22 mouse cellular contexts compared by ENCODE assay signal in genomic region chr13:100543011-100543767, GRCm38 (mm10). TPM values are rescaled to one million over a fixed set of nuclear protein-coding genes. Genes with fewer than 3 reads are reported as not detected.
A peak's percentile ranks its signal among the peaks of the same experiment; 100 is the strongest.
DNase-seq lines count a peak whose midpoint lies in the region; ATAC-seq and TF ChIP-seq lines count a peak whose summit lies in the region.
"Had no signal": no experiment of that assay in that cellular context is flagged by ENCODE, and none has a peak within 500 bp of the region (broad histone marks: within the 10 kb centered on the region; RNA-seq: fewer than 3 reads in every experiment).

No protein-coding gene starts in this region.

- no peaks in the 10 kb centered on the region for H3K9me3 ChIP-seq in lung, embryonic 15.5 days
- no peaks in the 10 kb centered on the region for H3K9me3 ChIP-seq in intestine, embryonic 15.5 days
- H3K9me3 ChIP-seq in liver, embryonic 15.5 days (replicated peaks), result no peaks in the 10 kb centered on the region
- H3K9me3 ChIP-seq in stomach, postnatal 0 days (ENCODE audit: control insufficient read depth, low read length), result no peaks in the 10 kb centered on the region
- no peaks in the 10 kb centered on the region for H3K9me3 ChIP-seq in heart, embryonic 11.5 days (replicated peaks; ENCODE audit: control insufficient read depth, low read length)
- no peaks in the 10 kb centered on the region for H3K9me3 ChIP-seq in hindbrain, embryonic 13.5 days
- H3K9me3 ChIP-seq: embryonic facial prominence, embryonic 15.5 days; forebrain, embryonic 10.5 days; neural tube, embryonic 15.5 days had no signal

- WGBS in lung, embryonic 15.5 days, result 50% methylated on average over 10 of the region's 10 CpGs
- 47% methylated on average over 10 of the region's 10 CpGs for WGBS in intestine, embryonic 15.5 days
- WGBS in liver, embryonic 15.5 days (ENCODE audit: insufficient replicate concordance), result 51% methylated on average over 10 of the region's 10 CpGs
- 51% methylated on average over 10 of the region's 10 CpGs for WGBS in stomach, postnatal 0 days
- 58% methylated on average over 10 of the region's 10 CpGs for WGBS in heart, embryonic 11.5 days (ENCODE audit: insufficient replicate concordance)
- 87% methylated on average over 10 of the region's 10 CpGs for WGBS in hindbrain, embryonic 13.5 days

- H3K27ac ChIP-seq in lung, embryonic 15.5 days, result no peak overlapping the region
- peak overlapping the region; percentile 76 for H3K27ac ChIP-seq in intestine, embryonic 15.5 days
- peak overlapping the region; percentile 72 for H3K27ac ChIP-seq in liver, embryonic 15.5 days (replicated peaks)
- H3K27ac ChIP-seq in stomach, postnatal 0 days (replicated peaks), result peak overlapping the region; percentile 63
- no peak overlapping the region for H3K27ac ChIP-seq in heart, embryonic 11.5 days (ENCODE audit: low read depth, low read length)
- H3K27ac ChIP-seq in hindbrain, embryonic 13.5 days, result no peak overlapping the region
- H3K27ac ChIP-seq: embryonic facial prominence, embryonic 15.5 days; forebrain, embryonic 10.5 days; gastrocnemius, adult 2 months; neural tube, embryonic 15.5 days had no signal

- no peaks in the 10 kb centered on the region for H3K27me3 ChIP-seq in lung, embryonic 15.5 days
- H3K27me3 ChIP-seq in intestine, embryonic 15.5 days (replicated peaks), result no peaks in the 10 kb centered on the region
- H3K27me3 ChIP-seq in liver, embryonic 15.5 days, result no peaks in the 10 kb centered on the region
- no peaks in the 10 kb centered on the region for H3K27me3 ChIP-seq in stomach, postnatal 0 days (ENCODE audit: control insufficient read depth, insufficient read depth, low read length)
- no peaks in the 10 kb centered on the region for H3K27me3 ChIP-seq in heart, embryonic 11.5 days (ENCODE audit: control insufficient read depth, insufficient read depth, low read length)
- 0 out of 2 replicates have a peak, but pooled peaks cover 7% of the 10 kb centered on the region for H3K27me3 ChIP-seq in hindbrain, embryonic 13.5 days
- H3K27me3 ChIP-seq: embryonic facial prominence, embryonic 15.5 days; neural tube, embryonic 15.5 days; Patski had no signal

- TF ChIP-seq EP300 in stomach, postnatal 0 days (optimal IDR thresholded peaks at IDR 0.05), result no peak

- H3K9ac ChIP-seq in lung, embryonic 15.5 days, result no peak overlapping the region
- no peak overlapping the region for H3K9ac ChIP-seq in intestine, embryonic 15.5 days
- H3K9ac ChIP-seq in liver, embryonic 15.5 days, result no peak overlapping the region
- no peak overlapping the region for H3K9ac ChIP-seq in stomach, postnatal 0 days (ENCODE audit: low read length)
- H3K9ac ChIP-seq in heart, embryonic 11.5 days (ENCODE audit: low read depth, low read length), result no peak overlapping the region
- H3K9ac ChIP-seq in hindbrain, embryonic 13.5 days, result no peak overlapping the region
- H3K9ac ChIP-seq: embryonic facial prominence, embryonic 15.5 days; neural tube, embryonic 15.5 days had no signal

- no peak overlapping the region for H3K4me3 ChIP-seq in lung, embryonic 15.5 days
- H3K4me3 ChIP-seq in intestine, embryonic 15.5 days (replicated peaks), result no peak overlapping the region
- H3K4me3 ChIP-seq in liver, embryonic 15.5 days (replicated peaks), result no peak overlapping the region
- H3K4me3 ChIP-seq in stomach, postnatal 0 days (ENCODE audit: low read depth, low read length), result no peak overlapping the region
- no peak overlapping the region for H3K4me3 ChIP-seq in heart, embryonic 11.5 days (ENCODE audit: low read depth, low read length)
- no peak overlapping the region for H3K4me3 ChIP-seq in hindbrain, embryonic 13.5 days
- H3K4me3 ChIP-seq: embryonic facial prominence, embryonic 15.5 days; forebrain, embryonic 10.5 days; gastrocnemius, adult 2 months; neural tube, embryonic 15.5 days had no signal

- no peak for DNase-seq in lung, adult 18-20 months
- DNase-seq in stomach, postnatal 0 days (ENCODE audit: low spot score), result peak; percentile 44
- DNase-seq: adrenal gland, postnatal 10 days; cerebellum, postnatal 14 days; gastrocnemius, adult 2 months; heart, adult 11 months; heart, postnatal 36 days; kidney, adult 9 months; kidney, postnatal 4 days; thymus, postnatal 14 days had no signal

- 0 out of 2 replicates have a peak, but pooled peaks cover 5% of the 10 kb centered on the region for H3K4me1 ChIP-seq in lung, embryonic 15.5 days
- no peaks in the 10 kb centered on the region for H3K4me1 ChIP-seq in intestine, embryonic 15.5 days (replicated peaks)
- H3K4me1 ChIP-seq in liver, embryonic 15.5 days (replicated peaks), result peaks cover 5% of the 10 kb centered on the region; the same call in 1 of the 2 replicates
- no peaks in the 10 kb centered on the region for H3K4me1 ChIP-seq in stomach, postnatal 0 days (replicated peaks; ENCODE audit: control insufficient read depth, insufficient read depth)
- H3K4me1 ChIP-seq in heart, embryonic 11.5 days (ENCODE audit: control insufficient read depth, insufficient read depth, low read length), result no peaks in the 10 kb centered on the region
- no peaks in the 10 kb centered on the region for H3K4me1 ChIP-seq in hindbrain, embryonic 13.5 days (replicated peaks)
- H3K4me1 ChIP-seq: embryonic facial prominence, embryonic 15.5 days; forebrain, embryonic 10.5 days; neural tube, embryonic 15.5 days had no signal

- H3K36me3 ChIP-seq in lung, embryonic 15.5 days, result 0 out of 2 replicates have a peak, but pooled peaks cover 3% of the 10 kb centered on the region
- no peaks in the 10 kb centered on the region for H3K36me3 ChIP-seq in intestine, embryonic 15.5 days
- H3K36me3 ChIP-seq in liver, embryonic 15.5 days (replicated peaks), result no peaks in the 10 kb centered on the region
- no peaks in the 10 kb centered on the region for H3K36me3 ChIP-seq in stomach, postnatal 0 days (ENCODE audit: control insufficient read depth, insufficient read depth, low read length)
- H3K36me3 ChIP-seq in heart, embryonic 11.5 days (ENCODE audit: control insufficient read depth, insufficient read depth, low read length), result no peaks in the 10 kb centered on the region
- no peaks in the 10 kb centered on the region for H3K36me3 ChIP-seq in hindbrain, embryonic 13.5 days
- H3K36me3 ChIP-seq: embryonic facial prominence, embryonic 15.5 days; forebrain, embryonic 10.5 days; neural tube, embryonic 15.5 days had no signal

- H3K4me2 ChIP-seq in lung, embryonic 15.5 days, result no peak overlapping the region
- peak overlapping the region; percentile 15 for H3K4me2 ChIP-seq in intestine, embryonic 15.5 days (replicated peaks)
- H3K4me2 ChIP-seq in liver, embryonic 15.5 days, result peak overlapping the region; percentile 13; the same call in 1 of the 2 replicates
- no peak overlapping the region for H3K4me2 ChIP-seq in stomach, postnatal 0 days (replicated peaks; ENCODE audit: low read depth)
- H3K4me2 ChIP-seq in heart, embryonic 11.5 days, result no peak overlapping the region
- H3K4me2 ChIP-seq in hindbrain, embryonic 13.5 days, result no peak overlapping the region
- H3K4me2 ChIP-seq: embryonic facial prominence, embryonic 15.5 days; neural tube, embryonic 15.5 days had no signal

- peak; percentile 11; the same call in 1 of the 2 replicates for ATAC-seq in lung, embryonic 15.5 days (ENCODE audit: borderline replicate concordance, extremely low read depth, low FRiP score, low TSS enrichment)
- peak; percentile 85 for ATAC-seq in intestine, embryonic 15.5 days
- peak; percentile 48 for ATAC-seq in liver, embryonic 15.5 days (ENCODE audit: insufficient read depth)
- peak; percentile 35 for ATAC-seq in stomach, postnatal 0 days (ENCODE audit: low FRiP score, low TSS enrichment)
- ATAC-seq in heart, embryonic 11.5 days (replicated peaks; ENCODE audit: insufficient number of reproducible peaks, low FRiP score, low TSS enrichment), result no peak
- ATAC-seq in CD4-positive, CD25-positive, alpha-beta regulatory T cell, adult 4 months, result no peak
- no peak for ATAC-seq in hindbrain, embryonic 13.5 days (ENCODE audit: low FRiP score)
- ATAC-seq: hindbrain, embryonic 16.5 days; midbrain, embryonic 16.5 days; Patski had no signal

- no peak for TF ChIP-seq CTCF in stomach, postnatal 0 days (IDR thresholded peaks at IDR 0.05; ENCODE audit: low read depth)

RNA-seq across cellular contexts. Expression of gene Ocln, which starts 9.3 kb away (rescaled TPM):
- polyA plus RNA-seq in lung, embryonic 15.5 days (2015; fragmentation: Nextera tagmentation; extraction: Ambion mirVana), result 32.6 and 34.1 TPM in 2 replicates
- 86.9 and 89.1 TPM in 2 replicates for polyA plus RNA-seq in intestine, embryonic 15.5 days (2015; fragmentation: Nextera tagmentation; extraction: Ambion mirVana)
- polyA plus RNA-seq in liver, embryonic 15.5 days (2015; fragmentation: Nextera tagmentation; extraction: Ambion mirVana), result 10.0 and 10.9 TPM in 2 replicates
- polyA plus RNA-seq in stomach, postnatal 0 days (2015; fragmentation: Nextera tagmentation; extraction: Ambion mirVana), result 65.7 and 66.0 TPM in 2 replicates
- polyA plus RNA-seq in heart, embryonic 11.5 days (2014; fragmentation: Nextera tagmentation; extraction: Ambion mirVana), result 1.5 and 1.7 TPM in 2 replicates
- under 1 TPM; 0.69 to 0.82 TPM for polyA plus RNA-seq in CD4-positive, CD25-positive, alpha-beta regulatory T cell, adult 4 months (2017; shearing (Covaris generic))
- polyA plus RNA-seq in hindbrain, embryonic 13.5 days (2015; fragmentation: Nextera tagmentation; extraction: Ambion mirVana), result 5.4 and 9.1 TPM in 2 replicates

RNA-seq across cellular contexts. Expression of gene Gtf2h2, which starts 50.8 kb away (rescaled TPM):
- 65.2 and 65.4 TPM in 2 replicates for polyA plus RNA-seq in lung, embryonic 15.5 days (2015; fragmentation: Nextera tagmentation; extraction: Ambion mirVana)
- polyA plus RNA-seq in intestine, embryonic 15.5 days (2015; fragmentation: Nextera tagmentation; extraction: Ambion mirVana), result 78.8 and 79.0 TPM in 2 replicates
- 23.6 and 25.5 TPM in 2 replicates for polyA plus RNA-seq in liver, embryonic 15.5 days (2015; fragmentation: Nextera tagmentation; extraction: Ambion mirVana)
- polyA plus RNA-seq in stomach, postnatal 0 days (2015; fragmentation: Nextera tagmentation; extraction: Ambion mirVana), result 25.3 and 25.7 TPM in 2 replicates
- 51.4 and 54.9 TPM in 2 replicates for polyA plus RNA-seq in heart, embryonic 11.5 days (2014; fragmentation: Nextera tagmentation; extraction: Ambion mirVana)
- polyA plus RNA-seq in CD4-positive, CD25-positive, alpha-beta regulatory T cell, adult 4 months (2017; shearing (Covaris generic)), result 10 to 100 TPM; 59.2 to 59.8 TPM
- polyA plus RNA-seq in hindbrain, embryonic 13.5 days (2015; fragmentation: Nextera tagmentation; extraction: Ambion mirVana), result 73.2 and 79.5 TPM in 2 replicates

Comparison
In these comparisons a context has a peak if more than half of its experiments do, and no peak if none do; other contexts are left out.
1. ATAC-seq: peak in lung, embryonic 15.5 days (single experiment), intestine, embryonic 15.5 days (single experiment), liver, embryonic 15.5 days (single experiment) and stomach, postnatal 0 days (single experiment); none in heart, embryonic 11.5 days (single experiment), CD4-positive, CD25-positive, alpha-beta regulatory T cell, adult 4 months (single experiment) and hindbrain, embryonic 13.5 days (single experiment).
2. H3K27ac ChIP-seq: peak in intestine, embryonic 15.5 days (single experiment), liver, embryonic 15.5 days (single experiment) and stomach, postnatal 0 days (single experiment); none in lung, embryonic 15.5 days (single experiment), heart, embryonic 11.5 days (single experiment) and hindbrain, embryonic 13.5 days (single experiment).
3. H3K4me2 ChIP-seq: peak in intestine, embryonic 15.5 days (single experiment) and liver, embryonic 15.5 days (single experiment); none in lung, embryonic 15.5 days (single experiment), stomach, postnatal 0 days (single experiment), heart, embryonic 11.5 days (single experiment) and hindbrain, embryonic 13.5 days (single experiment).